Mouse (Mus musculus) intestine, postnatal 0 days (tissue): ENCODE results near the gene Hnf4a. TPM values are rescaled to one million over a fixed set of nuclear protein-coding genes. Genes with fewer than 3 reads are reported as not detected.

Experiments
- ATAC-seq: fragments of 200-750 bp; cut with Nextera tagmentation; 2 replicates; pipeline ENCODE4 v1.8.0; 2017; ENCODE audit warnings: mild to moderate bottlenecking, moderate TSS enrichment, moderate library complexity
- H3K27ac ChIP-seq: fragments of 300-500 bp; sonication (generic); 2 replicates; pipeline ENCODE4 v1.5.1; 2014; ENCODE audit warnings: mild to moderate bottlenecking, low read depth, low read length, moderate library complexity
- H3K27me3 ChIP-seq: fragments of 300-500 bp; sonication (generic); replicated peaks from 2 replicates; pipeline ENCODE4 v1.6.1; 2014; ENCODE audit warnings: low read length, mixed read lengths; ENCODE audit not compliant: control insufficient read depth, insufficient read depth
- H3K36me3 ChIP-seq: fragments of 300-500 bp; sonication (generic); 2 replicates; pipeline ENCODE4 v1.6.1; 2014; ENCODE audit warnings: mild to moderate bottlenecking, moderate library complexity; ENCODE audit not compliant: control insufficient read depth, insufficient read depth
- H3K4me1 ChIP-seq: fragments of 300-500 bp; sonication (generic); replicated peaks from 2 replicates; pipeline ENCODE4 v1.6.1; 2014; ENCODE audit warnings: antibody characterized with exemption, low read length, mixed read lengths; ENCODE audit not compliant: control insufficient read depth, insufficient read depth
- H3K4me2 ChIP-seq: fragments of 300-500 bp; sonication (generic); replicated peaks from 2 replicates; pipeline ENCODE4 v1.6.1; 2014; ENCODE audit warnings: low read depth, mild to moderate bottlenecking, moderate library complexity
- H3K4me3 ChIP-seq: fragments of 300-500 bp; sonication (generic); 2 replicates; pipeline ENCODE4 v1.5.1; 2014; ENCODE audit warnings: low read depth, low read length
- H3K9ac ChIP-seq: fragments of 300-500 bp; sonication (generic); 2 replicates; pipeline ENCODE4 v1.6.1; 2014; ENCODE audit warnings: mild to moderate bottlenecking, low read depth, low read length
- H3K9me3 ChIP-seq: fragments of 300-500 bp; sonication (generic); 2 replicates; pipeline ENCODE4 v1.6.1; 2016; ENCODE audit warnings: mixed run types; ENCODE audit not compliant: control insufficient read depth
- CTCF ChIP-seq: sonication (generic); IDR thresholded peaks from 2 replicates; pipeline ENCODE4 v1.5.1; 2016; ENCODE audit warnings: low read depth, mild to moderate bottlenecking, control low read depth, antibody characterized with exemption, moderate library complexity
- WGBS: fragments of 180-500 bp; shearing (Covaris S2); extraction: QIAGEN DNeasy Blood & Tissue Kit; methylation state at CpG from one replicate; pipeline ENCODE4 v1.1.7; 2014; 5-methylcytosine and 5-hydroxymethylcytosine counted together
- polyA plus RNA-seq: library from polyadenylated mRNA; unstranded; fragments of >200 nt; fragmentation: Nextera tagmentation; extraction: Ambion mirVana; gene quantifications from 2 replicates; pipeline ENCODE4 v1.2.1, GENCODE M21; 2015

The Hnf4a gene
- polyA plus RNA-seq, 1 experiment from 2014 or later, result 50.8 TPM

DNA sequence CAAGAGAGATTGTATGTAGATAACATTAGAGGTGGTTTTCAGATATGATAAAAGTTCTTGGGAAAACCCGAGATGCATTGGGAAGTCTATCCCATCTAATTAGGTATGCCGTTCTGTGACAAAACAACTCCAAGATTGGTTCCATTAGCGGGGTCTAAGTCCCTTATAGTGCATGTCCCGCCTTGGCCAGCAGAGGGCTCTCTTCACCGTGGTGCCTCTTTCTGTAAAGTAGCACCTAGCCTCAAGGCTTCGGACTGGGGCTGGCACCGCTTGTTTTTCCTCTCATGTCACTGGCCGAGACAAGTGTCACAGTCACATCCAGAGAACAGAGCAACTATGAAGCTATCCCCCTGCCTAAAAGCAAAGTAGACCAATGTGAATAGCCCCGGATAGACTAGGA is 25.3 kb downstream of the Hnf4a start:
- Histone ChIP-seq H3K4me1 (peaks cover 5% of the 10 kb centered on the region; the same call in 1 of the 2 replicates), H3K4me2 (no peak overlapping the region), H3K9me3 (no peaks in the 10 kb centered on the region), H3K4me3 (no peak overlapping the region), H3K9ac (no peak overlapping the region), H3K36me3 (peaks cover 7% of the 10 kb centered on the region; the same call in 1 of the 2 replicates), H3K27me3 (no peaks in the 10 kb centered on the region), H3K27ac (no peak overlapping the region)
- WGBS, result 8% methylated on average over 9 of the region's 9 CpGs
- 0 out of 2 replicates have a peak, but pooled peaks have one; percentile 6 for ATAC-seq
- peak; percentile 93 for TF ChIP-seq CTCF

DNA sequence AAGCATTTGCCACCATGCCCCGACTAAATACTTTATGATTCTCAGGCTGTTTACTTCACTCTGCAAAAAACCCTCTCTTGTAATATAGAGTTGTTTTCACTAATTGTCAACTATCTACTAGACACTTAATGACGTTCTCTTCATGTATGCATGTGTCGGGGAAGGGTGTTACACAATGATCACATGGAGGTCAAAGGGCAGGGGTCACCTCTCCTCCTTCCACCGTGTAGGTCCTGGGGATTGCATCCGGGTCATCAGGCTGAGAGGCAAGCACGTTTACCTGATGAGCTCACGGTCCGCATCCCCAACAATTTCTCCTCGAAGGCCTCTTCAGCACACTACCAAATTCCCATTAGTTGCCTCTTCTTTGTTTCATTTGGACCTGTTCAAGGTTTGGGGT is 26.6 kb downstream of the Hnf4a start:
- ATAC-seq, result no peak
- Histone ChIP-seq H3K9ac (no peak overlapping the region), H3K27ac (no peak overlapping the region), H3K27me3 (no peaks in the 10 kb centered on the region), H3K36me3 (peaks cover 7% of the 10 kb centered on the region; the same call in 1 of the 2 replicates), H3K9me3 (no peaks in the 10 kb centered on the region), H3K4me1 (peaks cover 5% of the 10 kb centered on the region; the same call in 1 of the 2 replicates), H3K4me2 (no peak overlapping the region), H3K4me3 (no peak overlapping the region)
- WGBS, result 61% methylated on average over 9 of the region's 9 CpGs
- no peak for TF ChIP-seq CTCF

DNA sequence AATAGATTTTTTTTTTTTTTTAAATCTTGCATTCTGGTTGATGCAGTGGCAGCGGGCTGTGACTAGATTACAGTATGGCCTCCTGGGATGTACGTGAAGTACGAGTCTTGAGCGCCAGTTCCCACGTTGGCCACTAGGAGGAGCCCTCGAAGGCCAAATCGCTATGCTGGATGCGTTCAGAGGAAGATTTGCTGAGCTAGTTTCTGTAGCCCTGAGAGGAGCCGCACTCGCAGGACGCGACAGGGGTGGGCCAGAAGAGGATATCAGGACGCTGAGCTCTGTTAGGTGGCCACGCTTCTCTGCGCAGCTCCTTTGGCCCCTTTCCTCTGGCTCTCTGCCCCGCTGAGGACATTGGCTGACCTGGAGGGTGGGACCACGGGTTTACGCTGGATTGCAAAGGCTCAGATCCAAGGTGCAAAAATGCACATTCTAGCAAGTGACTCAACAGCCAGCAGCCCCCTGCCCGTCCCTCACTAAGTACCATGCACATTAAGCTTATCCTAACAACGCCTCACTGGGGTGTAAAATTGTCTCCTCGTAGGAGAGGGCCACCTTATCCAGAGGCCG is 28.4 kb downstream of the Hnf4a start:
- peak; percentile 96 for TF ChIP-seq CTCF
- Histone ChIP-seq H3K27me3 (no peaks in the 10 kb centered on the region), H3K4me1 (peaks cover 3% of the 10 kb centered on the region; the same call in 1 of the 2 replicates), H3K9ac (peak overlapping the region; percentile 35; the same call in 1 of the 2 replicates), H3K4me3 (no peak overlapping the region), H3K4me2 (peak overlapping the region; percentile 65), H3K9me3 (no peaks in the 10 kb centered on the region), H3K27ac (peak overlapping the region; percentile 58; the same call in 1 of the 2 replicates), H3K36me3 (peaks cover 7% of the 10 kb centered on the region; the same call in 1 of the 2 replicates)
- peak; percentile 47 for ATAC-seq
- 4% methylated on average over 22 of the region's 22 CpGs for WGBS

DNA sequence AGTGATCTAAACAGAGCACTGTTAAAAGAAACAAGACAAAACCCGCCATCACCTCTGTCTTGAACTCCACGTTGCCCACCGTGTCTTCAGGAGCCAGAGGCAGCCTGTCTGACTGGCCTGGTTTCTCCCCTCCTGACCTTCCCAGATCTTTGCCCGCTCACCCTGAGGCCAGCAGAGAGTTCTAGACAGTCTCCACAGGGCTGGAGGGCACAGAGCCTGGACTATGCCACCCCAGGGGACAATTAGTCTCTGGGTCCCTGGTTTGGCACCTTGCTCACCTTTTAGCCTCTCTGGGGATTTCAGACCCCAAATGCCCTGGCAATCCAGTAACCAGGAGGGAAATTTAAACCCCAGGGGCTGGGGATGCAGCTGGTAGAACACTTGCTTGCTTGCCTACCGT is 30.8 kb downstream of the Hnf4a start:
- H3K27me3 ChIP-seq, result no peaks in the 10 kb centered on the region
- ATAC-seq, result no peak
- no peak overlapping the region for H3K4me3 ChIP-seq
- peaks cover 7% of the 10 kb centered on the region; the same call in 1 of the 2 replicates for H3K4me1 ChIP-seq
- 49% methylated on average over 5 of the region's 5 CpGs for WGBS
- no peak for TF ChIP-seq CTCF
- no peak overlapping the region for H3K9ac ChIP-seq
- peaks cover 2% of the 10 kb centered on the region; the same call in 1 of the 2 replicates for H3K36me3 ChIP-seq
- H3K9me3 ChIP-seq, result no peaks in the 10 kb centered on the region
- peak overlapping the region; percentile 42 for H3K27ac ChIP-seq
- H3K4me2 ChIP-seq, result peak overlapping the region; percentile 62

DNA sequence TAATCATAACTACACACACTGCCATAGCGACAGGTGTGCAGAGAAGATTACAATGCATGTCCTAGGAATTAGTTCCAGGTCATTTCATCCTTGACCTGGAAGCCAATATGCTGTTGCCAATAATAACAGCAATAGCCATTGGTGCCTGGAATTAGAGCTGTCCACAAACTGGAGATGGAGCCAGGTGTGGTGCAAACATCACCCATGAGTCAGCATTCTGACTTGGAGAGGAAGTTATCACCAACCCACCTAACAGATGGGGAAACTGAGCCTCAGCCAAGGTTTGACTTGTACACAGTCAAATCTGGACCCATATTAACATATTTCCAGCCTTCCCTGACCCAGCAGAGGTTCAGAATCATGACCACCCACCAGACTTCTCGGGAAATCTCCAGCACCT is 31.8 kb downstream of the Hnf4a start:
- 0 out of 2 replicates have a peak overlapping the region, but pooled peaks have one; percentile 94 for H3K27ac ChIP-seq
- no peaks in the 10 kb centered on the region for H3K9me3 ChIP-seq
- H3K36me3 ChIP-seq, result no peaks in the 10 kb centered on the region
- 68% methylated on average over 2 of the region's 2 CpGs for WGBS
- TF ChIP-seq CTCF, result no peak
- peak overlapping the region; percentile 62 for H3K4me2 ChIP-seq
- peaks cover 7% of the 10 kb centered on the region; the same call in 1 of the 2 replicates for H3K4me1 ChIP-seq
- no peak for ATAC-seq
- H3K27me3 ChIP-seq, result no peaks in the 10 kb centered on the region
- peak overlapping the region; percentile 17; the same call in 1 of the 2 replicates for H3K9ac ChIP-seq
- H3K4me3 ChIP-seq, result 0 out of 2 replicates have a peak overlapping the region, but pooled peaks have one; percentile 5

DNA sequence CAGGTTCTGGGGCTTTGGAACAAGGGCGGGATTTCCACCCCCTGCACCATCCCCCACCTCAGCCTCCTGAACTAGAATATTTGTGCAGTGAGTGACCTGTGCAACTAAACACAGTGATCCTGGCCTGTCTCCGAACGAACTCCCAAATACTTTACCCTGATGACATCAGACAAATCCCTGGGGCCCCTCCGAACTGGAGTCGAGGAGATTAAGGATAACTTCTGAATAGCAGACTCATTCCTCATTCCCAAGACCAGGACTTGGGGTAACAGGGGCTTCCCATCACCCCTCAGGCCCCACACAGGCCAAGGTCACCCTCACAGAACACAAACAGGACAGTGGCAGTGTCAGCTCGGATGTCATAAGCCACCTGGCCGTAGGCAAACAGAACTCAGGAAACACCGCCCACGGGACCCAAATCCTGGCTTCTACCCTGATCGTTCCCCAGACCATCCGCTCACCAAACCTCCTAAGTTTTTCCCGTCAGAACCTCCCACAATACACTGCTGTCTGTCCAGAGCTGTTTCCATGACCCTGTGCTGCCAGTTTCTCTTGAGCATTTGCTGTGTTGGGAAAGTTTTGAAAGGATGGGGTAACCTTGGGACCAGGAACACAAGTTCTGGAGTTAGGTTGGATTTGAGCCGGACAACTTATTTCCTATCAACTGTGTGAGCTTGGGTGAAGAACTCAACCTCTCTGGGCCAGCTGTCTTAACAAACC is 32.9 kb downstream of the Hnf4a start:
- H3K27me3 ChIP-seq, result no peaks in the 10 kb centered on the region
- TF ChIP-seq CTCF, result no peak
- no peaks in the 10 kb centered on the region for H3K36me3 ChIP-seq
- H3K9me3 ChIP-seq, result no peaks in the 10 kb centered on the region
- peak overlapping the region; percentile 42 for H3K4me3 ChIP-seq
- WGBS, result 32% methylated on average over 13 of the region's 13 CpGs
- H3K4me1 ChIP-seq, result peaks cover 4% of the 10 kb centered on the region
- 0 out of 2 replicates have a peak overlapping the region, but pooled peaks have one; percentile 27 for H3K9ac ChIP-seq
- H3K27ac ChIP-seq, result peak overlapping the region; percentile 94
- no peak for ATAC-seq
- H3K4me2 ChIP-seq, result peak overlapping the region; percentile 62
